Mouse (Mus musculus): ENCODE results near the gene Ptprd.

- TF ChIP-seq GATA1 (IDR thresholded peaks at IDR 0.05; ENCODE audit: borderline replicate concordance, low read length): no peak
- TF ChIP-seq FLI1 (IDR thresholded peaks at IDR 0.05; ENCODE audit: low read length): no peak
Observed at GRCm38 (mm10) chr4:76290484-76290818, 1921.3 kb downstream of the Ptprd start.
